8 mouse cellular contexts compared by ENCODE assay signal in the genomic region with DNA sequence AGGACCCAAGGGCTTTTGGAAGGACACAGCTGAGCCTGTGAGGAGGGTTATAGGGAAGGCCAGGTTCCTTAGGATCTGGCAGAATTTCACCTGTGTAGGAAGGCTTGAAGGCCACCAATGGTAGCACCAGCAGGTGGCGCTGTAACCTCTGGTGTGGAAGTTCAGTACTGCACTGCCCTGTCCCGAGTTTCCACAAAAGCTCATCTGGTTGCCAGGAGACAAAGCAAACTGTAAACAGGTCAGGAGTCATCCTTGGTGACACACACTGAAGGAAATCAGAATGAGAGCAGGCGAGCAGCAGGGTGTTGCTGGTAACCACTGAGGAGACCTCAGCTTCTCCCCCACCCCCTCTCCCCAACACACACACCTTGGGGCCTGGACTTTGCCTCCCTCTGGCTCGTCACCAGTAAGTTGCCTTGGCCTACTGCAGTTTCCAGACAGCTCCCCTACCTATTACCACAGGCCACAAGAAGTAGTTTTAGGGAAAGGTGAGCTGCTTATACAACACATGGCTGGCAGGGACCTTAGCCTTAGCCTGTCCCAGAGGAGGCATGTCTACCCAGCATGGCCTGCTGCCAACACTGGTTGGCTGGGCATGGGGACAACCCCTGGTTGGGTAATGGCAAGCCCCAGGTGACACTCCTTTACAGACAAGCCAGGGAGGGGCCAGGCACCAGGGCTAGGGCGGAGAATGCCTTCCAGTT. TPM values are rescaled to one million over a fixed set of nuclear protein-coding genes. Genes with fewer than 3 reads are reported as not detected.
DNase-seq lines count a peak whose midpoint lies in the region; ATAC-seq and TF ChIP-seq lines count a peak whose summit lies in the region.

No protein-coding gene starts in this region.

- no peaks in the 10 kb centered on the region for H3K36me3 ChIP-seq in ES-Bruce4 (ENCODE audit: control insufficient read depth, insufficient read depth, low read length, poor library complexity, severe bottlenecking)
- H3K36me3 ChIP-seq in kidney, postnatal 0 days (ENCODE audit: insufficient read depth, low read length): no peaks in the 10 kb centered on the region

- no peak overlapping the region for H3K4me2 ChIP-seq in kidney, postnatal 0 days (ENCODE audit: low read length)

- ATAC-seq in kidney, postnatal 0 days (replicated peaks; ENCODE audit: low FRiP score, low read depth): peak; percentile 62
- no peak for ATAC-seq in erythroblast, adult 5-6 weeks (replicated peaks; ENCODE audit: low FRiP score, poor library complexity, severe bottlenecking)

- peak; percentile 97 for TF ChIP-seq CTCF in ES-Bruce4 (IDR thresholded peaks at IDR 0.05; ENCODE audit: low read depth, low read length)
- TF ChIP-seq CTCF in kidney, postnatal 0 days (IDR thresholded peaks at IDR 0.05; ENCODE audit: low read depth): peak; percentile 88

- H3K9ac ChIP-seq in ES-Bruce4 (ENCODE audit: low read depth, poor library complexity, severe bottlenecking): no peak overlapping the region
- H3K9ac ChIP-seq in kidney, postnatal 0 days (ENCODE audit: low read depth, low read length): no peak overlapping the region

- no peaks in the 10 kb centered on the region for H3K9me3 ChIP-seq in ES-Bruce4 (replicated peaks; ENCODE audit: control insufficient read depth, insufficient read depth, low read length, poor library complexity, severe bottlenecking)
- no peaks in the 10 kb centered on the region for H3K9me3 ChIP-seq in kidney, postnatal 0 days (replicated peaks; ENCODE audit: low read length)

- 51% methylated on average over 5 of the region's 5 CpGs for WGBS in kidney, postnatal 0 days

- peaks cover 9% of the 10 kb centered on the region for H3K4me1 ChIP-seq in ES-Bruce4 (ENCODE audit: control insufficient read depth, insufficient read depth, low read length)
- peaks cover 16% of the 10 kb centered on the region for H3K4me1 ChIP-seq in kidney, postnatal 0 days (replicated peaks; ENCODE audit: insufficient read depth, low read length)

- DNase-seq in adipocyte (ENCODE audit: low spot score): peak; percentile 96
- DNase-seq in embryo, embryonic 10.5 days (ENCODE audit: low spot score): peak; percentile 88
- peak; percentile 67 to 81 for DNase-seq in heart, adult 9 months (ENCODE audit: low spot score in 2 of 2)
- DNase-seq in kidney, postnatal 0 days (ENCODE audit: low spot score): peak; percentile 84
- peak; percentile 89 for DNase-seq in lung, postnatal 25 days (ENCODE audit: low spot score)
- DNase-seq in right cerebral cortex, postnatal 4 days: peak; percentile 74

- no peak overlapping the region for H3K27ac ChIP-seq in ES-Bruce4 (ENCODE audit: insufficient read depth, low read length)
- H3K27ac ChIP-seq in kidney, postnatal 0 days: 0 out of 2 replicates have a peak overlapping the region, but pooled peaks have one; percentile 13

- no peaks in the 10 kb centered on the region for H3K27me3 ChIP-seq in ES-Bruce4 (ENCODE audit: control insufficient read depth, insufficient read depth, low read length, poor library complexity, severe bottlenecking)
- no peaks in the 10 kb centered on the region for H3K27me3 ChIP-seq in kidney, postnatal 0 days (ENCODE audit: insufficient read depth, low read length)

- TF ChIP-seq POLR2A in ES-Bruce4 (IDR thresholded peaks at IDR 0.05; ENCODE audit: insufficient read depth, low read length): no peak

- TF ChIP-seq EP300 in ES-Bruce4 (IDR thresholded peaks at IDR 0.05; ENCODE audit: insufficient read depth, low read depth, low read length): peak; percentile 37; the same call in 1 of the 2 replicates

- H3K4me3 ChIP-seq in ES-Bruce4 (ENCODE audit: low read depth, low read length): no peak overlapping the region
- H3K4me3 ChIP-seq in kidney, postnatal 0 days (replicated peaks; ENCODE audit: low read depth, low read length): no peak overlapping the region

RNA-seq across cellular contexts. Expression of a gene that starts 4.4 kb away (rescaled TPM):
- polyA plus RNA-seq in ES-Bruce4 (2011; ENCODE audit: insufficient read depth, insufficient read length, low read depth, missing spikeins): 49.2 and 50.4 TPM in 2 replicates
- 16.0 and 18.1 TPM in 2 replicates for polyA plus RNA-seq in kidney, postnatal 0 days (2015; fragmentation: Nextera tagmentation; extraction: Ambion mirVana)
- total RNA-seq in erythroblast, adult 5-6 weeks (2015; ENCODE audit: low replicate concordance): 1.5 TPM in 1 of 2 replicates, not detected in the other
- total RNA-seq in erythroblast, adult 5-6 weeks (2017; ENCODE audit: low replicate concordance): 0.28 and 4.2 TPM in 2 replicates

RNA-seq across cellular contexts. Expression of a gene that starts 11.5 kb away (rescaled TPM):
- 2.8 TPM in 1 of 2 replicates, not detected in the other for polyA plus RNA-seq in ES-Bruce4 (2011; ENCODE audit: insufficient read depth, insufficient read length, low read depth, missing spikeins)
- polyA plus RNA-seq in kidney, postnatal 0 days (2015; fragmentation: Nextera tagmentation; extraction: Ambion mirVana): 10.2 and 11.1 TPM in 2 replicates
- total RNA-seq in erythroblast, adult 5-6 weeks (2015; ENCODE audit: low replicate concordance): 5.9 TPM in 1 of 2 replicates, not detected in the other
- total RNA-seq in erythroblast, adult 5-6 weeks (2017; ENCODE audit: low replicate concordance): not detected in 2 replicates

RNA-seq across cellular contexts. Expression of a gene that starts 20.7 kb away (rescaled TPM):
- polyA plus RNA-seq in ES-Bruce4 (2011; ENCODE audit: insufficient read depth, insufficient read length, low read depth, missing spikeins): 2.1 and 2.8 TPM in 2 replicates
- 2.4 and 3.8 TPM in 2 replicates for polyA plus RNA-seq in kidney, postnatal 0 days (2015; fragmentation: Nextera tagmentation; extraction: Ambion mirVana)
- total RNA-seq in erythroblast, adult 5-6 weeks (2015; ENCODE audit: low replicate concordance): not detected in 2 replicates
- total RNA-seq in erythroblast, adult 5-6 weeks (2017; ENCODE audit: low replicate concordance): not detected in 2 replicates

RNA-seq across cellular contexts. Expression of a gene that starts 45.8 kb away (rescaled TPM):
- not detected in 2 replicates for polyA plus RNA-seq in ES-Bruce4 (2011; ENCODE audit: insufficient read depth, insufficient read length, low read depth, missing spikeins)
- polyA plus RNA-seq in kidney, postnatal 0 days (2015; fragmentation: Nextera tagmentation; extraction: Ambion mirVana): not detected in 2 replicates
- not detected in 2 replicates for total RNA-seq in erythroblast, adult 5-6 weeks (2015; ENCODE audit: low replicate concordance)
- total RNA-seq in erythroblast, adult 5-6 weeks (2017; ENCODE audit: low replicate concordance): not detected in 2 replicates

RNA-seq across cellular contexts. Expression of a gene that starts 49.5 kb away (rescaled TPM):
- polyA plus RNA-seq in ES-Bruce4 (2011; ENCODE audit: insufficient read depth, insufficient read length, low read depth, missing spikeins): 68.4 and 74.6 TPM in 2 replicates
- polyA plus RNA-seq in kidney, postnatal 0 days (2015; fragmentation: Nextera tagmentation; extraction: Ambion mirVana): 51.9 and 54.1 TPM in 2 replicates
- total RNA-seq in erythroblast, adult 5-6 weeks (2015; ENCODE audit: low replicate concordance): 8.2 and 16.9 TPM in 2 replicates
- total RNA-seq in erythroblast, adult 5-6 weeks (2017; ENCODE audit: low replicate concordance): 3.2 and 7.5 TPM in 2 replicates
